Mouse (Mus musculus): ENCODE measurements around the gene Dcaf5.

- TF ChIP-seq EP300 (IDR thresholded peaks at IDR 0.05; ENCODE audit: insufficient read depth, low read depth, low read length) (no peak), POLR2A (IDR thresholded peaks at IDR 0.05; ENCODE audit: insufficient read depth, low read depth, low read length) (no peak)
Measured at GRCm38 (mm10) chr12:80394045-80394444, 42.4 kb downstream of the Dcaf5 start.
